ENCODE assay signal across 10 mouse cellular contexts in genomic region chr8:112571337-112571904, GRCm38 (mm10). TPM values are rescaled to one million over a fixed set of nuclear protein-coding genes. Genes with fewer than 3 reads are reported as not detected.
DNase-seq lines count a peak whose midpoint lies in the region; ATAC-seq and TF ChIP-seq lines count a peak whose summit lies in the region.
"Had no signal": no experiment of that assay in that cellular context is flagged by ENCODE, and none has a peak within 500 bp of the region (broad histone marks: within the 10 kb centered on the region; RNA-seq: fewer than 3 reads in every experiment).

No protein-coding gene starts in this region.

- no peak overlapping the region for H3K4me3 ChIP-seq in C2C12 (ENCODE audit: insufficient read depth, poor library complexity, severe bottlenecking)
- H3K4me3 ChIP-seq in hindbrain, embryonic 14.5 days (replicated peaks; ENCODE audit: low read length) = peak overlapping the region; percentile 39
- peak overlapping the region; percentile 39 for H3K4me3 ChIP-seq in neural tube, embryonic 14.5 days (ENCODE audit: low read depth, low read length)

- H3ac ChIP-seq in C2C12 (ENCODE audit: control insufficient read depth, insufficient read length, low read depth) = no peak overlapping the region

- 18% methylated on average over 9 of the region's 9 CpGs for WGBS in hindbrain, embryonic 14.5 days
- 12% methylated on average over 9 of the region's 9 CpGs for WGBS in neural tube, embryonic 14.5 days

- H3K4me2 ChIP-seq in hindbrain, embryonic 14.5 days (replicated peaks) = peak overlapping the region; percentile 50
- H3K4me2 ChIP-seq in neural tube, embryonic 14.5 days (ENCODE audit: low read depth, low read length) = peak overlapping the region; percentile 36; the same call in 1 of the 2 replicates

- no peaks in the 10 kb centered on the region for H3K27me3 ChIP-seq in C2C12 (ENCODE audit: control insufficient read depth, insufficient read depth, insufficient read length)
- H3K27me3 ChIP-seq in hindbrain, embryonic 14.5 days (ENCODE audit: control insufficient read depth, insufficient read depth, low read length) = no peaks in the 10 kb centered on the region
- H3K27me3 ChIP-seq in neural tube, embryonic 14.5 days (ENCODE audit: control insufficient read depth, insufficient read depth, low read length) = no peaks in the 10 kb centered on the region

- peak overlapping the region; percentile 57; the same call in 1 of the 2 replicates for H3K9ac ChIP-seq in hindbrain, embryonic 14.5 days
- no peak overlapping the region; the same call in 1 of the 2 replicates for H3K9ac ChIP-seq in neural tube, embryonic 14.5 days (replicated peaks; ENCODE audit: low read depth, low read length)

- ATAC-seq in hindbrain, embryonic 14.5 days (ENCODE audit: low FRiP score) = peak; percentile 77; the same call in 1 of the 2 replicates
- peak; percentile 61; the same call in 1 of the 2 replicates for ATAC-seq in neural tube, embryonic 14.5 days (ENCODE audit: low read depth)
- ATAC-seq in granulocyte monocyte progenitor cell, adult 5-6 weeks (replicated peaks; ENCODE audit: poor library complexity, severe bottlenecking) = no peak

- no peaks in the 10 kb centered on the region for H3K79me2 ChIP-seq in C2C12 (ENCODE audit: control insufficient read depth, insufficient read depth)

- H3K79me3 ChIP-seq in C2C12 (ENCODE audit: low read depth) = no peaks in the 10 kb centered on the region

- H3K36me3 ChIP-seq in C2C12 (ENCODE audit: control insufficient read depth, insufficient read depth) = no peaks in the 10 kb centered on the region
- H3K36me3 ChIP-seq in hindbrain, embryonic 14.5 days (replicated peaks; ENCODE audit: control insufficient read depth, insufficient read depth) = no peaks in the 10 kb centered on the region
- H3K36me3 ChIP-seq in neural tube, embryonic 14.5 days (ENCODE audit: control insufficient read depth, insufficient read depth, low read length) = no peaks in the 10 kb centered on the region

- peak; percentile 76 for TF ChIP-seq CTCF in C2C12 (IDR thresholded peaks at IDR 0.05; ENCODE audit: control insufficient read depth, insufficient read depth, insufficient read length)

- H3K9me3 ChIP-seq in hindbrain, embryonic 14.5 days (ENCODE audit: control insufficient read depth, low read length) = no peaks in the 10 kb centered on the region
- H3K9me3 ChIP-seq in neural tube, embryonic 14.5 days (ENCODE audit: control insufficient read depth, low read length) = no peaks in the 10 kb centered on the region

- H3K27ac ChIP-seq in hindbrain, embryonic 14.5 days = no peak overlapping the region
- no peak overlapping the region for H3K27ac ChIP-seq in neural tube, embryonic 14.5 days (ENCODE audit: low read depth, low read length)
- H3K27ac ChIP-seq: macrophage had no signal

- peak; percentile 46 for DNase-seq in R1 (ENCODE audit: low read depth, low spot score)
- DNase-seq in embryo, embryonic 10 days (ENCODE audit: low spot score) = peak; percentile 83
- DNase-seq in hindbrain, embryonic 14.5 days (ENCODE audit: low spot score) = peak; percentile 85
- DNase-seq in layer of hippocampus, postnatal 25 days (ENCODE audit: extremely low spot score in 1 of 2, low spot score in 1 of 2) = peak; percentile 12 to 49
- DNase-seq in c-Kit-positive CD71-positive TER-119-positive erythroid progenitor cells, embryonic 14.5 days (ENCODE audit: low spot score) = no peak

- H3K4me1 ChIP-seq in hindbrain, embryonic 14.5 days (replicated peaks; ENCODE audit: control insufficient read depth, insufficient read depth, low read length) = peaks cover 16% of the 10 kb centered on the region
- H3K4me1 ChIP-seq in neural tube, embryonic 14.5 days (ENCODE audit: control insufficient read depth, insufficient read depth, low read length) = 0 out of 2 replicates have a peak, but pooled peaks cover 2% of the 10 kb centered on the region

TF ChIP-seq in C2C12, 6 proteins besides CTCF, POLR2A, EP300 and RAD21:
- TF ChIP-seq FOSL1 (IDR thresholded peaks at IDR 0.05; ENCODE audit: insufficient read depth, low read length, poor library complexity, severe bottlenecking) (no peak), MYOD1 (IDR thresholded peaks at IDR 0.05; ENCODE audit: control insufficient read depth, insufficient read length, low read depth) (no peak), CEBPB (IDR thresholded peaks at IDR 0.05; ENCODE audit: low read depth) (no peak), MYOG (IDR thresholded peaks at IDR 0.05; ENCODE audit: control insufficient read depth, extremely low read depth, insufficient read length) (no peak), USF1 (IDR thresholded peaks at IDR 0.05; ENCODE audit: low read depth) (no peak), MAX (IDR thresholded peaks at IDR 0.05) (no peak)

RNA-seq across cellular contexts. Expression of gene Cntnap4, which starts 1.6 kb away (rescaled TPM):
- 7.5 TPM for polyA plus RNA-seq in C2C12 (2012; fragmentation: generic; extraction: Trizol)
- polyA plus RNA-seq in hindbrain, embryonic 14.5 days (2014; fragmentation: Nextera tagmentation; extraction: Ambion mirVana) = 17.3 and 19.5 TPM in 2 replicates
- total RNA-seq in layer of hippocampus, postnatal 25 days (2021) = 10 to 100 TPM; 17.3 to 19.5 TPM
- polyA plus RNA-seq in neural tube, embryonic 14.5 days (2014; fragmentation: Nextera tagmentation; extraction: Ambion mirVana) = 19.4 and 21.9 TPM in 2 replicates
- not detected in 2 replicates for total RNA-seq in granulocyte monocyte progenitor cell, adult 5-6 weeks (2014; fragmentation: Nextera tagmentation)
- total RNA-seq in granulocyte monocyte progenitor cell, adult 5-6 weeks (2017) = not detected in 2 replicates
- total RNA-seq: common myeloid progenitor, adult 5-6 weeks had no signal
- polyA plus RNA-seq: macrophage had no signal
